Mouse (Mus musculus) thymus, postnatal 25 days (tissue): Measurements from ENCODE around the gene Luzp1.

Source experiments
- DNase-seq: peaks from one replicate; pipeline ENCODE4 v3.0.0; 2022

The Luzp1 gene

GRCm38 (mm10) chr4:136469371-136469903 lies at the start of gene Luzp1:
Luzp1 (plus strand) TSS chr4:136469761.
- DNase-seq: peak; percentile 92

- no peak for DNase-seq
Observed at GRCm38 (mm10) chr4:136423224-136423623, 46.3 kb upstream of the Luzp1 start, which contains the start of gene Htr1d. Htr1d (plus strand) TSS chr4:136423524.

GRCm38 (mm10) chr4:136424120-136424999 lies 45.2 kb upstream of the Luzp1 start:
- no peak for DNase-seq

- DNase-seq: peak; percentile 27
Observed at GRCm38 (mm10) chr4:136425000-136425288, 44.6 kb upstream of the Luzp1 start.

GRCm38 (mm10) chr4:136430609-136431375 lies 38.8 kb upstream of the Luzp1 start:
- DNase-seq: no peak

- DNase-seq: peak; percentile 42
Observed at GRCm38 (mm10) chr4:136431376-136431693, 38.2 kb upstream of the Luzp1 start.

- DNase-seq: no peak
Observed at GRCm38 (mm10) chr4:136434029-136434428, 35.5 kb upstream of the Luzp1 start.

GRCm38 (mm10) chr4:136439106-136439505 lies 30.5 kb upstream of the Luzp1 start:
- DNase-seq: no peak

GRCm38 (mm10) chr4:136441354-136442043 lies 28.1 kb upstream of the Luzp1 start:
- no peak for DNase-seq

- no peak for DNase-seq
Observed at GRCm38 (mm10) chr4:136444561-136444960, 25.0 kb upstream of the Luzp1 start.

GRCm38 (mm10) chr4:136449795-136450194 lies 19.8 kb upstream of the Luzp1 start:
- DNase-seq: no peak

- DNase-seq: no peak
Observed at GRCm38 (mm10) chr4:136450271-136450670, 19.3 kb upstream of the Luzp1 start.

- no peak for DNase-seq
Observed at GRCm38 (mm10) chr4:136451564-136451963, 18.0 kb upstream of the Luzp1 start.

GRCm38 (mm10) chr4:136452286-136452685 lies 17.3 kb upstream of the Luzp1 start:
- no peak for DNase-seq

- DNase-seq: no peak
Observed at GRCm38 (mm10) chr4:136452792-136453191, 16.8 kb upstream of the Luzp1 start.

- DNase-seq: peak; percentile 71
Observed at GRCm38 (mm10) chr4:136454850-136455260, 14.7 kb upstream of the Luzp1 start.

- no peak for DNase-seq
Observed at GRCm38 (mm10) chr4:136456516-136457218, 12.9 kb upstream of the Luzp1 start.

GRCm38 (mm10) chr4:136458276-136458675 lies 11.3 kb upstream of the Luzp1 start:
- DNase-seq: no peak

GRCm38 (mm10) chr4:136459210-136459609 lies 10.4 kb upstream of the Luzp1 start:
- DNase-seq: no peak

GRCm38 (mm10) chr4:136461206-136461605 lies 8.4 kb upstream of the Luzp1 start:
- DNase-seq: no peak

GRCm38 (mm10) chr4:136461761-136462085 lies 7.8 kb upstream of the Luzp1 start:
- DNase-seq: no peak

GRCm38 (mm10) chr4:136462086-136462838 lies 7.3 kb upstream of the Luzp1 start, which contains the start of gene 6030445D17Rik:
6030445D17Rik (plus strand) TSS chr4:136462250.
- peak; percentile 51 for DNase-seq
